Mouse (Mus musculus) erythroblast, embryonic 14.5 days (primary cell): Measurements from ENCODE around the gene Fblim1.

Source experiments
- GATA1 ChIP-seq: IDR thresholded peaks from 2 replicates; pipeline ENCODE4 v1.6.1; 2012; ENCODE audit warnings: low read length, inconsistent platforms, mixed read lengths
- TAL1 ChIP-seq: IDR thresholded peaks from 3 replicates; pipeline ENCODE4 v1.6.1; 2012; ENCODE audit warnings: low read length, inconsistent platforms, mixed read lengths

GRCm38 (mm10) chr4:141537226-141537610 lies 68.7 kb downstream of the Fblim1 start:
- TF ChIP-seq GATA1, result no peak
- TF ChIP-seq TAL1, result no peak
